Mouse (Mus musculus): ENCODE results near the gene Fkbp1b.

DNA sequence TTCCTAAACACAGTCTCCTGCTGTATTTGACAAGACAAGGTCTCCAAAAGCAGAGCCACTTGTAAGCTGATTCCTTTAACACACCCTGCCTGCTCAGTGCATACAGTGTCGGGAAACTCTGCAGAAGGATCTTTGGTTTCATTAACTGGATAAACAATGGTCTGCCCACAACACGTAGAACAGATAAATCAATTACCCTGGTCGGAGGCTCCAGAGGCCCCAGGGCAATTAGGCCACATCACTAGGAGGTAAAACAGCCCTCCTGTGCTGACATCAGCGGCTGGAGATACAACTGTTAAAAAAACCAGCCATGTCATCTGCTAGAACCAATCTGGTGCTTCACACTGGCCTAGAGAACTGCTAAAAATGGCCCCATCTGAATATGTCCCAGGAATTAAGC, 4.4 kb downstream of the Fkbp1b start:
- TF ChIP-seq POLR2A (IDR thresholded peaks at IDR 0.05; ENCODE audit: insufficient read length, low read depth) (no peak), TCF12 (IDR thresholded peaks at IDR 0.05; ENCODE audit: insufficient read depth, poor library complexity, severe bottlenecking) (no peak), USF1 (IDR thresholded peaks at IDR 0.05; ENCODE audit: low read depth) (no peak), TCF3 (IDR thresholded peaks at IDR 0.05; ENCODE audit: insufficient read length, low read depth) (no peak), E2F4 (IDR thresholded peaks at IDR 0.05; ENCODE audit: insufficient read depth) (no peak), MAX (IDR thresholded peaks at IDR 0.05; ENCODE audit: low read depth) (no peak), SRF (IDR thresholded peaks at IDR 0.05; ENCODE audit: control insufficient read depth, insufficient read length, low read depth) (no peak), CEBPB (IDR thresholded peaks at IDR 0.05; ENCODE audit: insufficient read depth, poor library complexity, severe bottlenecking) (no peak), POLR2AphosphoS2 (IDR thresholded peaks at IDR 0.05; ENCODE audit: insufficient read length, low read depth) (no peak), MYOD1 (IDR thresholded peaks at IDR 0.05; ENCODE audit: control insufficient read depth in 1 of 3, insufficient read length in 2 of 3, low read depth in 2 of 3) (no peak), REST (IDR thresholded peaks at IDR 0.05; ENCODE audit: insufficient read depth, insufficient read length) (no peak)

All from myocyte (in vitro differentiated cells).